Mouse (Mus musculus) MEL (cell line): ENCODE data around the gene Chst8. TPM values are rescaled to one million over a fixed set of nuclear protein-coding genes. Genes with fewer than 3 reads are reported as not detected.

Experiments used
- DNase-seq: peaks from one replicate; pipeline ENCODE4 v3.0.0; 2011; ENCODE audit warnings: low read depth, low spot score
- H3K27ac ChIP-seq: 2 replicates; pipeline ENCODE4 v1.5.1; 2012; ENCODE audit warnings: low read depth, mild to moderate bottlenecking, control low read depth, low read length, moderate library complexity; ENCODE audit not compliant: control insufficient read depth
- H3K27me3 ChIP-seq, 2 experiments: fragments of 150-350 bp in 1 of 2; sonication (generic) in 1 of 2; 2 replicates each; pipeline ENCODE4 v1.6.1; 2012; ENCODE audit warnings: low read length in 2 of 2, mild to moderate bottlenecking in 2 of 2, improper control_type of control experiment in 1 of 2, moderate library complexity in 1 of 2; ENCODE audit not compliant: insufficient read depth in 2 of 2, control insufficient read depth in 1 of 2
- H3K36me3 ChIP-seq, 2 experiments: 2 replicates each; pipeline ENCODE4 v1.6.1; 2012 to 2014; ENCODE audit warnings: low read length in 2 of 2, improper control_type of control experiment in 1 of 2, inconsistent platforms in 1 of 2, mild to moderate bottlenecking in 1 of 2; ENCODE audit not compliant: insufficient read depth in 2 of 2, control insufficient read depth in 1 of 2
- H3K4me1 ChIP-seq, 2 experiments: fragments of 150-350 bp in 1 of 2; sonication (generic) in 1 of 2; 2 replicates each; pipeline ENCODE4 v1.6.1; 2012; ENCODE audit warnings: low read length in 2 of 2, improper control_type of control experiment in 1 of 2, mild to moderate bottlenecking in 1 of 2; ENCODE audit not compliant: insufficient read depth in 2 of 2, control insufficient read depth in 1 of 2
- H3K4me3 ChIP-seq, 2 experiments: fragments of 150-350 bp in 1 of 2; sonication (generic) in 1 of 2; 2 replicates each; pipeline ENCODE4 v1.5.1; 2012; ENCODE audit warnings: low read depth in 2 of 2, low read length in 2 of 2, mild to moderate bottlenecking in 2 of 2, moderate library complexity in 2 of 2, control low read depth in 1 of 2, improper control_type of control experiment in 1 of 2; ENCODE audit not compliant: control insufficient read depth in 1 of 2, insufficient read depth in 1 of 2
- H3K79me2 ChIP-seq: 2 replicates; pipeline ENCODE4 v1.6.1; 2012; ENCODE audit warnings: mild to moderate bottlenecking, low read length, moderate library complexity; ENCODE audit not compliant: control insufficient read depth, poor library complexity, insufficient read depth
- H3K9ac ChIP-seq: 2 replicates; pipeline ENCODE4 v1.6.1; 2012; ENCODE audit warnings: low read depth, mild to moderate bottlenecking, control low read depth, low read length, moderate library complexity; ENCODE audit not compliant: control insufficient read depth, poor library complexity, severe bottlenecking
- H3K9me3 ChIP-seq: fragments of 150-350 bp; sonication (generic); replicated peaks from 2 replicates; pipeline ENCODE4 v1.6.1; 2012; ENCODE audit warnings: mild to moderate bottlenecking, low read length, improper control_type of control experiment, moderate library complexity; ENCODE audit not compliant: insufficient read depth
- BHLHE40 ChIP-seq: IDR thresholded peaks from 2 replicates; pipeline ENCODE4 v1.6.1; 2012; ENCODE audit warnings: low read depth, mild to moderate bottlenecking, inconsistent platforms, low read length, improper control_type of control experiment, borderline replicate concordance
- CTCF ChIP-seq, 3 experiments: IDR thresholded peaks in 2 of 3; conservative IDR thresholded peaks in 1 of 3; 2 replicates each; pipeline ENCODE4 v1.5.1; 2011 to 2012; ENCODE audit warnings: low read length in 3 of 3, low read depth in 2 of 3, mild to moderate bottlenecking in 2 of 3, improper control_type of control experiment in 1 of 3, inconsistent platforms in 1 of 3, mixed read lengths in 1 of 3, moderate library complexity in 1 of 3; ENCODE audit not compliant: control insufficient read depth in 1 of 3, insufficient read depth in 1 of 3, poor library complexity in 1 of 3, severe bottlenecking in 1 of 3
- GABPA ChIP-seq: IDR thresholded peaks from 2 replicates; pipeline ENCODE4 v1.6.1; 2012; ENCODE audit warnings: low read depth, mild to moderate bottlenecking, inconsistent platforms, low read length, improper control_type of control experiment, moderate library complexity
- GATA1 ChIP-seq: IDR thresholded peaks from 2 replicates; pipeline ENCODE4 v1.6.1; 2011; ENCODE audit warnings: low read depth, low read length, improper control_type of control experiment
- JUND ChIP-seq: IDR thresholded peaks from 2 replicates; pipeline ENCODE4 v1.6.1; 2011; ENCODE audit warnings: low read depth, mild to moderate bottlenecking, improper control_type of control experiment, low read length
- MAX ChIP-seq: IDR thresholded peaks from 2 replicates; pipeline ENCODE4 v1.6.1; 2011; ENCODE audit warnings: low read length, improper control_type of control experiment
- MEF2A ChIP-seq: IDR thresholded peaks from 2 replicates; pipeline ENCODE4 v1.6.1; 2014; ENCODE audit warnings: low read depth, mild to moderate bottlenecking, inconsistent platforms, low read length, improper control_type of control experiment; ENCODE audit not compliant: poor library complexity, insufficient replicate concordance, severe bottlenecking; ENCODE audit errors: extremely low read depth
- MXI1 ChIP-seq: IDR thresholded peaks from 2 replicates; pipeline ENCODE4 v1.6.1; 2011; ENCODE audit warnings: mild to moderate bottlenecking, low read depth, low read length, improper control_type of control experiment
- MYB ChIP-seq: IDR thresholded peaks from 2 replicates; pipeline ENCODE4 v1.6.1; 2011; ENCODE audit warnings: mild to moderate bottlenecking, low read depth, low read length, improper control_type of control experiment
- MYC ChIP-seq: IDR thresholded peaks from 2 replicates; pipeline ENCODE4 v1.6.1; 2011; ENCODE audit warnings: low read depth, mild to moderate bottlenecking, low read length, improper control_type of control experiment, moderate library complexity
- NELFE ChIP-seq: IDR thresholded peaks from 2 replicates; pipeline ENCODE4 v1.6.1; 2011; ENCODE audit warnings: low read depth, low read length, improper control_type of control experiment
- POLR2AphosphoS2 ChIP-seq: IDR thresholded peaks from 2 replicates; pipeline ENCODE4 v1.6.1; 2011; ENCODE audit warnings: low read length, improper control_type of control experiment
- POLR2AphosphoS5 ChIP-seq: IDR thresholded peaks from 2 replicates; pipeline ENCODE4 v1.6.1; 2012; ENCODE audit warnings: low read depth, borderline replicate concordance, mild to moderate bottlenecking, inconsistent platforms, low read length, moderate library complexity, mixed read lengths
- RCOR1 ChIP-seq: IDR thresholded peaks from 2 replicates; pipeline ENCODE4 v1.6.1; 2012; ENCODE audit warnings: low read depth, mild to moderate bottlenecking, inconsistent platforms, low read length, improper control_type of control experiment
- SMC3 ChIP-seq: IDR thresholded peaks from 2 replicates; pipeline ENCODE4 v1.6.1; 2011; ENCODE audit warnings: low read depth, low read length, improper control_type of control experiment
- TAL1 ChIP-seq: IDR thresholded peaks from 2 replicates; pipeline ENCODE4 v1.6.1; 2012; ENCODE audit warnings: mild to moderate bottlenecking, inconsistent platforms, low read length, moderate library complexity, mixed read lengths
- TBP ChIP-seq: IDR thresholded peaks from 2 replicates; pipeline ENCODE4 v1.8.0; 2011; ENCODE audit warnings: low read depth, low read length, improper control_type of control experiment
- TCF12 ChIP-seq: IDR thresholded peaks from 2 replicates; pipeline ENCODE4 v1.6.1; 2014; ENCODE audit warnings: low read depth, mild to moderate bottlenecking, inconsistent platforms, low read length, improper control_type of control experiment, moderate library complexity
- UBTF ChIP-seq: IDR thresholded peaks from 2 replicates; pipeline ENCODE4 v1.6.1; 2012; ENCODE audit warnings: low read depth, mild to moderate bottlenecking, inconsistent platforms, low read length, improper control_type of control experiment, moderate library complexity, borderline replicate concordance; ENCODE audit not compliant: insufficient read depth
- USF1 ChIP-seq: IDR thresholded peaks from 2 replicates; pipeline ENCODE4 v1.6.1; 2014; ENCODE audit warnings: low read depth, mild to moderate bottlenecking, inconsistent platforms, low read length, improper control_type of control experiment, moderate library complexity
- ZC3H11A ChIP-seq: IDR thresholded peaks from 2 replicates; pipeline ENCODE4 v1.6.1; 2012; ENCODE audit warnings: low read depth, mild to moderate bottlenecking, inconsistent platforms, low read length, improper control_type of control experiment
- ZKSCAN1 ChIP-seq: IDR thresholded peaks from 2 replicates; pipeline ENCODE4 v1.6.1; 2012; ENCODE audit warnings: low read depth, mild to moderate bottlenecking, inconsistent platforms, low read length, improper control_type of control experiment, moderate library complexity
- ZMIZ1 ChIP-seq: IDR thresholded peaks from 2 replicates; pipeline ENCODE4 v1.6.1; 2012; ENCODE audit warnings: low read depth, mild to moderate bottlenecking, inconsistent platforms, low read length, improper control_type of control experiment, moderate library complexity
- ZNF384 ChIP-seq: IDR thresholded peaks from 2 replicates; pipeline ENCODE4 v1.6.1; 2012; ENCODE audit warnings: low read depth, mild to moderate bottlenecking, inconsistent platforms, low read length, improper control_type of control experiment
- polyA plus RNA-seq, 2 experiments: library from polyadenylated mRNA; stranded (reverse) in 1 of 2; unstranded in 1 of 2; fragments of >175 nt in 1 of 2; fragments of >200 nt in 1 of 2; gene quantifications; 2 replicates each; pipeline versions ENCODE4 v1.2.1 to v1.2.4; 2012; ENCODE audit warnings: low replicate concordance in 2 of 2, low read depth in 1 of 2; ENCODE audit not compliant: insufficient read length in 2 of 2, insufficient read depth in 1 of 2, missing spikeins in 1 of 2
- total RNA-seq: library from RNA; depleted of rRNA; stranded (reverse); fragments of 300-350 nt; gene quantifications from 2 replicates; pipeline ENCODE4 v1.2.3, GENCODE M21; 2012

Gene Chst8
- total and polyA plus RNA-seq, 3 experiments = not detected

GRCm38 (mm10) chr7:34747661-34748060, 64.8 kb downstream of the Chst8 start (continued):
- TF ChIP-seq ZNF384 = no peak
- TF ChIP-seq TAL1 = no peak

- Histone ChIP-seq H3K27me3 (no peaks in the 10 kb centered on the region), H3K9ac (no peak overlapping the region), H3K4me1 (no peaks in the 10 kb centered on the region), H3K36me3 (no peaks in the 10 kb centered on the region), H3K9me3 (no peaks in the 10 kb centered on the region), H3K4me3 (no peak overlapping the region), H3K79me2 (no peaks in the 10 kb centered on the region), H3K27ac (no peak overlapping the region)
- DNase-seq = no peak
- TF ChIP-seq RCOR1 = no peak
- no peak for TF ChIP-seq CTCF (IDR thresholded peaks at IDR 0.05 in 2 of 3, conservative IDR thresholded peaks at IDR 0.05 in 1 of 3; ENCODE audit: control insufficient read depth in 1 of 3, insufficient read depth in 1 of 3, low read depth in 2 of 3, low read length in 3 of 3, poor library complexity in 1 of 3, severe bottlenecking in 1 of 3)
- TF ChIP-seq MXI1 = no peak
- no peak for TF ChIP-seq BHLHE40
- no peak for TF ChIP-seq JUND
- TF ChIP-seq GABPA = no peak
- TF ChIP-seq MEF2A = no peak
- no peak for TF ChIP-seq MAX
Measured at GRCm38 (mm10) chr7:34746586-34746985, 65.9 kb downstream of the Chst8 start.

- H3K4me3 ChIP-seq = no peak overlapping the region
- no peaks in the 10 kb centered on the region for H3K36me3 ChIP-seq
- H3K9me3 ChIP-seq = no peaks in the 10 kb centered on the region
- no peak overlapping the region for H3K9ac ChIP-seq
- DNase-seq = no peak
- H3K27me3 ChIP-seq = no peaks in the 10 kb centered on the region
- H3K4me1 ChIP-seq = no peaks in the 10 kb centered on the region
- no peak overlapping the region for H3K27ac ChIP-seq
- TF ChIP-seq GATA1 (no peak), POLR2AphosphoS5 (no peak), TCF12 (no peak), MYB (no peak), ZC3H11A (no peak), TBP (no peak), ZMIZ1 (no peak), USF1 (no peak), SMC3 (no peak), ZKSCAN1 (no peak), UBTF (no peak), NELFE (no peak), MYC (no peak), TAL1 (no peak), POLR2AphosphoS2 (no peak), JUND (no peak)
- no peaks in the 10 kb centered on the region for H3K79me2 ChIP-seq
Measured at GRCm38 (mm10) chr7:34746165-34746564, 66.3 kb downstream of the Chst8 start.
